Mouse (Mus musculus): Measurements from ENCODE around the gene Psmg1. TPM values are rescaled to one million over a fixed set of nuclear protein-coding genes. Genes with fewer than 3 reads are reported as not detected.
"Not testable (repeated sequence)": the region's sequence is repeated elsewhere in the genome, so short reads cannot be mapped to it uniquely, and the experiment has no call there.

Gene Psmg1
- total RNA-seq, 2 experiments from 2014 or later, result 13.7 to 15.6 TPM

GRCm38 (mm10) chr16:95992596-95992995 lies 1.8 kb upstream of the Psmg1 start:
- TF ChIP-seq CTCF (conservative IDR thresholded peaks at IDR 0.05), result no peak
- no peak overlapping the region for H3K27ac ChIP-seq
- H3K4me3 ChIP-seq, result no peak overlapping the region
- no peak for DNase-seq (ENCODE audit: low spot score in 2 of 2)

GRCm38 (mm10) chr16:95991122-95991900 lies 551 bp upstream of the Psmg1 start:
- no peak for DNase-seq (ENCODE audit: low spot score in 2 of 2)
- TF ChIP-seq CTCF (conservative IDR thresholded peaks at IDR 0.05), result peak; percentile 41
- Histone ChIP-seq H3K4me3 (peak overlapping the region; percentile 75), H3K27ac (peak overlapping the region; percentile 91)

DNA sequence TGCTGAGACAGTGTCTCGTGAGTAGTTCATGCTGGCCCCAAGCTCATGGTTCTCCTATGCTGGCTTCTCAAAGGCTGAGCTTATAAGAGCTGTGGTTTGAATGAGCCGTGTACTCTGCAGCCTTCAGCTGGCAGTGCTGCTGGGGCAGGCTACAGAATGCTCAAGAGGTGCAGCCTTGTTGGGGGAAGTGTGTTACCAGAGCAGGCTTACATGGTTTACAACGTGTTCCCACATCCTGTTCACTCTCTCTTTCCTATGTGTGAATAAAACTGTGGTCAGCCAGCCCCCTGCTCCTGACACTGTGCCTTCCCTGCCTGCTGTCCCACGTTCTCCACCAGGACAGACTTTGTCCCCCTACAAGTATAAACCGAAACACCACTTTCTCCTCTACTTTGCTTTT lies 5.8 kb downstream of the Psmg1 start:
- no peak for TF ChIP-seq CTCF (conservative IDR thresholded peaks at IDR 0.05)
- Histone ChIP-seq H3K27ac (no peak overlapping the region), H3K4me3 (no peak overlapping the region)
- DNase-seq (ENCODE audit: low spot score in 2 of 2), result no peak

- no peak overlapping the region for H3K27ac ChIP-seq
- DNase-seq (ENCODE audit: low spot score in 2 of 2), result no peak
- no peak overlapping the region for H3K4me3 ChIP-seq
- peak; percentile 64 for TF ChIP-seq CTCF (conservative IDR thresholded peaks at IDR 0.05)
Measured at GRCm38 (mm10) chr16:95983601-95984000, 7.2 kb downstream of the Psmg1 start.

- Histone ChIP-seq H3K27ac (no peak overlapping the region), H3K4me3 (no peak overlapping the region)
- no peak for DNase-seq (ENCODE audit: low spot score in 2 of 2)
- TF ChIP-seq CTCF (conservative IDR thresholded peaks at IDR 0.05), result no peak
Measured at GRCm38 (mm10) chr16:95970841-95971240, 19.9 kb downstream of the Psmg1 start.

DNA sequence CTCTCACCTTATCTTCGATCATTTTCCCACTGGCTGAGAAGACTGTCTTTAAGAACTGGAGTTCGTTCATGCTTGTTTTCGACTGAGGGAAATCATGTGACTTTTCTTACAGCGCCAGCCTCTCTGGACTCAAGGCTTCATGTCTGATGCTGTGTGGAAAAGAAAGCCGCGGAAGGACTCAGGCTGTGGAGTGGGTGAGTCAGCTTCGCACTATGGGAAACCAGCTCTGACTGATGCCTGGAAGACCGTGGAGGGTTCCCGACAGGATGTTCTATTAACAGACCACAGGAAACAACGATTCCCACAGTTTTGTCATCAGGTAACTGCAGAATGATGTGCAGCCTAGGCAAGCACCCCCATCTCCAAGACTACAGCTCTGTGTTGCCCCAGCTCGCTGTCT lies 23.3 kb downstream of the Psmg1 start:
- no peak for DNase-seq (ENCODE audit: low spot score in 2 of 2)
- no peak overlapping the region for H3K27ac ChIP-seq
- H3K4me3 ChIP-seq, result no peak overlapping the region
- TF ChIP-seq CTCF (conservative IDR thresholded peaks at IDR 0.05), result no peak

DNA sequence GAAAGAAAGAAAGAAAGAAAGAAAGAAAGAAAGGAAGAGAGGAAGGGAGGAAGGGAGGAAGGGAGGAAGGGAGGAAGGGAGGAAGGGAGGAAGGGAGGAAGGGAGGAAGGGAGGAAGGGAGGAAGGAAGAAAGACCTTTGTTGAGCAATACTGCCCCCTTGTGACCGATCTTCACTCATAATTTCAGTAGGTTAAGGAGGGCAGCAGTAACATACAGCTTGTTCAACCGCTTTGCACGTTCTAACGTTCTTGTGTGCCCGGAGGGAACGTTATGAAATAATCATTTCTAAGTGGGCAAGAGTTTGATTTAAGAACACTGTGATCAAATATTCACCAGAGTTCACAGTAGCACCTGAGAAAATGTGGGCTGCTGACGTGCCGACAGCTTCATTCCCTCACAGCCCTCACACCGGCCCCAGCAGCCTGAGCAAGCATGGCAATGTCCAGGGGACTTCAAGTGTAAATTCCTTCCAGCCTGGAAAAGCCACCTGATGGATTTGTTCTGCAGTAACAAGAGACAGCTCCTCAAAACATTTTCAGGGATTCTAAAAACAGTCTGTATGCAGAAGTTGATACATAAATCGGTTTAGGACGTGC lies 26.2 kb downstream of the Psmg1 start:
- peak; percentile 10 to 61 for DNase-seq (ENCODE audit: low spot score in 2 of 2)
- Histone ChIP-seq H3K4me3 (no peak overlapping the region), H3K27ac (no peak overlapping the region)
- TF ChIP-seq CTCF (conservative IDR thresholded peaks at IDR 0.05), result peak; percentile 66

- H3K4me3 ChIP-seq; DNase-seq (ENCODE audit: low spot score in 2 of 2); H3K27ac ChIP-seq: not testable (repeated sequence)
Measured at GRCm38 (mm10) chr16:95961484-95961883, 29.3 kb downstream of the Psmg1 start.

DNA sequence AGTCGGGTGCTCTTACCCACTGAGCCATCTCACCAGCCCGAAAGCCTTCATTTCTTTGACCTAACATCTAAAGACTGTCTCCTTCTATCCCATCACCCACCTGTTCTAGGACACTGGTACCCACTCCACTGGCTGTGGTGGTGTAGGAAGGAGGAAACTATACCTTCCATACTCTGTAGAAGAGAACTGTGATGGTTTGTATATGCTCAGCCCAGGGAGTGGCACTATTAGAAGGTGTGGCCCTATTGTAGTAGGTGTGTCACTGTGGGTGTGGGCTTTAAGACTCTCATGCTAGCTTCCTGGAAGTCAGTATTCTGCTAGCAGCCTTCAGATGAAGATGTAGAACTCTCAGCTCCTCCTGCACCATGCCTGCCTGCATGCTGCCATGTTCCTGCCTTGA lies 30.1 kb downstream of the Psmg1 start:
- not testable (repeated sequence) for H3K27ac ChIP-seq; H3K4me3 ChIP-seq; DNase-seq (ENCODE audit: low spot score in 2 of 2)

DNA sequence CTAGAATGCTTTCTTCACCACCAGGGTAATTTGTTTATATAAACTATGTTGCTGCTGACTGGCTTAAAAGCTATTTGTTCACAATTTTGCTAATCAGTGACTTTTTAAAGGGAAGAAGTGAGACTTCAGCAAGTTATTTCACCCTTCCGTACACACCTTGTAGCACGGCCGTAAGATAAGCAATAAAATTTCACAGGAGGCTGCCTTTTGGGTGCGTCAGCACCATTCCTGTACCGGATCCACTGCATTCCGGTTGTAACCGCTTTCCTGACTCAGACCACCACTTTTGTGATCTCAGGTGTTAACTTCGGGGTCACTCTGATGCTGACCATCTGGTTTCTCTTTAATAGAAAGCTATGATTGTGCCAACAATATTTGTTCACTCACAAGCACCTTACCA lies 32.7 kb downstream of the Psmg1 start:
- H3K4me3 ChIP-seq, result no peak overlapping the region
- H3K27ac ChIP-seq, result no peak overlapping the region
- TF ChIP-seq CTCF (conservative IDR thresholded peaks at IDR 0.05), result no peak
- DNase-seq (ENCODE audit: low spot score in 2 of 2), result no peak

GRCm38 (mm10) chr16:95956618-95957017 lies 34.1 kb downstream of the Psmg1 start:
- no peak for DNase-seq (ENCODE audit: low spot score in 2 of 2)
- H3K4me3 ChIP-seq, result no peak overlapping the region
- no peak overlapping the region for H3K27ac ChIP-seq
- TF ChIP-seq CTCF (conservative IDR thresholded peaks at IDR 0.05), result peak; percentile 62

DNA sequence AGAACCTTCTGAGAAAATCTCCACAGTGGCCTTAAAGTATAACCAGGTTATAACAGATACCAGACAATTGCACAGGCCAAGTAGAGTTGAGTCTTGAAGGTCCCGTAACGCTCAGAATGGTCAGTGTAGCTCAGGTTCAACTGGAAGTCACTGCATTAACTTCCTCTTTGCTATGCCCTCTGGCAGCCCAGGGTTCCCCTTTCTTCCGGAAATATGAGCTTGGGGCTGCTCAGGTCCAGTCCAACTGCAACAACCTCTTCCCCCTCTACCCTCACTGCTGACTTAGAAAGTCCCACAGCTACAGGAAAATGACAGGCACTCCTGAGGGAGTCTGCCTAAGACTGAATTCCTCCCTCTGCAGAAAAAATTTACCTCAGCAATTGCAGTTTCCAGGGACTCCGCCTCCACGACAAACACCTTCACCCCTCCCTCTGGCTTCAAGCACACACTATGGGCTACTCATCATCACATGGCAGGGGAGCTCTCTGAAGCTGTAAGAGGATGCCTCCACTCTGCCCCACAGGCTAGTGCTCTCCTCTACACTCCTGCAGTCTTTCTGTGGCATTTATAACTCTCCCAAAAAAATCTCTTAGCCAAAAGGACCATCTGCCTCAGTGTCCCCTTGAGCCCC lies 34.9 kb downstream of the Psmg1 start:
- no peak overlapping the region for H3K27ac ChIP-seq
- no peak for TF ChIP-seq CTCF (conservative IDR thresholded peaks at IDR 0.05)
- no peak overlapping the region for H3K4me3 ChIP-seq
- DNase-seq (ENCODE audit: low spot score in 2 of 2), result no peak

- H3K4me3 ChIP-seq, result no peak overlapping the region
- H3K27ac ChIP-seq, result no peak overlapping the region
- no peak for TF ChIP-seq CTCF (conservative IDR thresholded peaks at IDR 0.05)
- DNase-seq (ENCODE audit: low spot score in 2 of 2), result no peak
Measured at GRCm38 (mm10) chr16:95954341-95954740, 36.4 kb downstream of the Psmg1 start.

Data from layer of hippocampus, adult 2 months (tissue).